Mouse (Mus musculus): ENCODE results near the gene Top3a.

Top3a gene

DNA sequence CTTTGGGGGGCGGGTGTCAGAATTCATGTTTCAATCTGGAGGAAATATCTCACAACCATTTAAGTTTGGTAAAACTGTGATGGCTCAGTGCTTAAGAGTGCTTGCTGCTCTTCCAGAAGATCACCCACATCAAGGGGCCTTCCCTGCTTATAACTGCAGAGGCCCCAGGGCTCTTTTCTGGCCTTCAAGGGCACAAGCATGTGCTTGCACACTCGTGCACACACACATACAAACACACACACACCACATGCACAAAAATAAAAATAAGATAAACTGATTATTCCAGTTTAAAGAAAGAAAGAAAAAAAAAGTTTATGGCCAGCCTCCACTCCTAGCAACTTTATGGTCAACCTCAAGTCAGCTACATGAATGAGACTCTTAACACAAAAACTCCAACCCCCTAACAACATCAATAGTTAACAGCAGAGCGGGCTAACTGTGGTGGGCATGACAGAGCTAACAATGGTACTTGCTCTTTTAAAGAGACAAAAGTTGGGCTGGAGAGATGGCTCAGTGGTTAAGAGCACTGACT, 2.9 kb downstream of the Top3a start:
- no peak for DNase-seq

- DNase-seq: no peak
Measured at GRCm38 (mm10) chr11:60772161-60772560, 5.0 kb downstream of the Top3a start.

DNA sequence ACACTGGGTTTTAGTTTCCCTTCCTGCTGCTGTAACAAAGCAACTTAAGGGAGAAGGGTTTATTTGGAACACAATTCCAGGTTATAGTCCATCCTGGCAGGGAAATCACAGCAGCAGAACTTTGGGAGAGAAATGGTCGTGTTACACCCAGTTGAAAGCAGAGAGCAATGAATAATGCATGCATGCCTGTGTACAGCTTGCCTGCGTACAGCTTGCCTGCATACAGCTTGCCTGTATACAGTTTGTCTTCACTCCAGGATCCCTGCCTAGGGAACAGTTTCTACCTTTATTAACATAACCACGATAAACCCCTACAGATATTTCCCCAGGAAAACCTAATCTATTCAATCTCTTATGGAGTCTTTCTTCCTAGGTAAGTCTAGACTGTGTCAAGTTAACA, 6.4 kb downstream of the Top3a start:
- DNase-seq: no peak

- no peak for DNase-seq
Measured at GRCm38 (mm10) chr11:60769322-60769721, 7.8 kb downstream of the Top3a start.

DNA sequence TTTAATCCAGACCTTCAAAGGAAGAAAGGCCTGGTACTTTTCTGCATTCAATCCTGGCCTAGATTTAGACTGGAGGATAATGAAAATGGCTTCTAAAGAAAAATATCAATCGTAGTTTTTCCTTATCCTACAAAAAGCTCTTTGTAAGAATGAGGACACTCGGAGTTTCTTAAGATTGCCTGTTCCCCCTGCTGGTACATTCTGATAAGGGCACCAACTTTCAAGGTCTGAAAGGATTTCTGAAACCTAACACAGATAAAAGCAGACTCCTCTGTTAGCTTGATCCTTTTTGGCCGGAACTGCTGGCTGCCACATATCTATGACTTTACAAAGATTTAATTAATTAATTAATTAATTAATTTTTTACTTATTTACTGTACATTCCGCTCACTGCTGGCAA, 10.2 kb downstream of the Top3a start:
- no peak for DNase-seq

DNA sequence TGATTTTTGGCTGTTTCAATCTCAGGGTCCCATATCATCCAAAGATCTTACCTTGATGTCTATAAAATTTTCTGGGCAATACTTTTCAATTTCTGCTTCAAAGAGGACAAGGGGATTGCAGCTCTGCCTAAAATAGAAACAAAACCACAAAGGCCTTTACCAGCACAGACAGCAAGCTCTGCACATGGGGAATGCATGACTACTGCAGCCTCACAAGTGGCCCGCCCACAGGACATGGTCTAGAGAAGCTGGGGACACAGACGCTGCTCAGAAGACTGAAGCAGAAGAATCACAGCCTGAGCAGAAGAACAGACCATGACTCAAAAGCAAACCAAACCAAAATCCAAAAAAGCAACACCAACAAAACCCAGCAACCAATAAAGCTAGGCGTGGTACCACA, 15.5 kb downstream of the Top3a start:
- DNase-seq: no peak

- no peak for DNase-seq
Measured at GRCm38 (mm10) chr11:60755570-60755969, 21.6 kb downstream of the Top3a start.

GRCm38 (mm10) chr11:60740321-60740720, 36.8 kb downstream of the Top3a start:
- no peak for DNase-seq

DNA sequence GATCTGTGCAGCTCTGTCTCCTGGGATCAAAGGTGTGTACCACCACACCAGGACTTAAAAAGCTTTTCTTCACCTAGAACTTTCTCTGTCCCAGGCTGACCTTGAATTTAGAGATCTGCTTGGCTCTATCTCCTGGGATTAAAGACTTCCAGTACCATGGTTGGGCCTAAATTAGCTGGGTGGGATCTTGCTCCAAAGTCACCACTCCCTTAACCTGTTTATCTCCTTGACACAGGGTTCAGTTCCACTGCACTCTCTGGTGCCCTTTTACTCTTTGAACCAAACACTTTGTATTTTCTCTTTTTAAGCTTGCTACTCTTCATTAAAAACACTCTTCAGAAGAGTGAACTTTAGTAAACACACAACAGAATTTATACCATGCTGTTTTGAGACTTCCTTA, 39.7 kb downstream of the Top3a start:
- DNase-seq: no peak

DNA sequence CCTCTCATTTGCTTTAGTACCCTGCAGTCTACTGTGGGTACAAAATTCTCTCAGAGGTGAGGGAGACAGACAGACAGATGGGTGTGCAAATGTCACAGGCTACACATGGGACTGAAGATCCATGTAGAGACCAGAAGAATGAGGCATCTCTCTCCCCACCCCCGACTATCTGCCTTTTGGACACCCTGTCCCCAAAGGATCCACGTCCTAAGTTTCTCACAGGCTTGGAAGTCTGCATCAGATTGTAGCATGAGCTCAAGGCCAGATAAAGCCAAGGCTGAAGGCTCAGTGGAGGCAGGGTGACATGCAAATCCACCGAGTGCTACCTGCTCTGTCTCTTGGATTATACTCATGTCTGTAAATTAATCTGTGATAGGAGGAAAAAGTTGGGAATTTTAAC, 40.7 kb downstream of the Top3a start:
- DNase-seq: no peak

DNA sequence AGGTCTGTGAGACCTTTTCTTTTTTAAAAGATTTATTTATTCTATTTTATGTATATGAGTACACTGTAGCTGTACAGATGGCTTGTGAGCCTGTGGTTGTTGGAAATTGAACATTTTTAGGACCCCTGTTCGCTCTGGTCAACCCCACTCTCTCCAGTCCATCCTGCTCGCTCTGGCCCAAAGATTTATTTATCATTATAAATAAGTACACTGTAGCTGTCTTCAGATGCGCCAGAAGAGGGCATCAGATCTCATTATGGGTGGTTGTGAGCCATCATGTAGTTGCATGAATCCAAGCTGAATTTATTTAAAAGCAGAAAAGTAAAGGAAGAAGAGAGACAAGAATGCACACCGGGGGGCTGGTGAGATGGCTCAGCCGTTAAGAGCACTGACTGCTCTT, 42.0 kb downstream of the Top3a start:
- no peak for DNase-seq

- no peak for DNase-seq
Measured at GRCm38 (mm10) chr11:60734206-60734605, 43.0 kb downstream of the Top3a start.

- no peak for DNase-seq
Measured at GRCm38 (mm10) chr11:60731251-60731650, 45.9 kb downstream of the Top3a start.

DNA sequence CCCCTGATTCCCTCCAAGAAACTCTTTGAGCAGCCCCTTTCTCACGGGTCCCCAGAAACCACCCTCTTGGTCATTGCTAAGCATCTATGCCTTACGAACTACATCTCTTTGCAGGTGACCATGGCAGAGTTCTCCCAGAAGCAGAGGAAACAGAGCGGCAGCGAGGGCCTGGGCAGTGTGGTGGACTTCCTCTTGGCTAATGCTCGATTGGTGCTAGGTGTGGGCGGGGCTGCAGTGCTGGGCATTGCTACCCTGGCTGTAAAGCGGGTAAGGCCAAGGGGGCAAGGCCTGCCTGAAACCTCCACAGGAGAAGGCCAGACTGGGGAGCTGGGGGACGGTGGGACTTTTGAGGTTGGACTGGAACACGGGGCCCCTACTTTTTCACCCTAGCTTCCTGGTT, 47.0 kb downstream of the Top3a start:
- DNase-seq: no peak

DNA sequence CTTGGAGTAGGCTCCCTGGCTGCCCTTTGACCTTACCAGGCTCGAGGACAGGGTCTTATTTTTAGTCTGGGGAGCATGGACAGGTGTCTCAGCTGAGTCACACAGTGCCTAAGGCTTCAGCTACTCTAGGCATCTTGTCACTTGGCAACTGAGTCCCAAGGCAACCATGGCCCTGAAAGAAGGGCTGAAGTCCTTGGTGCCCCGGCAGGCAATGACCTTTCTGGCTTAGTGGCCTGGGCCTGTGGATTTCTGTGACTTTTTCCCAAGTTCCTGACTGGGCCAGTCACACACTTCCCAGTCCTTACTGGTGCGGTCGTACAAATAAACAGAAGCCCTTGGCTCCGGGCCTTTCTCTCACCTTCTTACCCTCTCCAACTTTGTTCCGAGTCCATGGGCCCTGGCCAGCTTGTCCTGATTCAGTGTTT, 47.9 kb downstream of the Top3a start:
- DNase-seq: no peak

- DNase-seq: peak; percentile 86 to 93
Measured at GRCm38 (mm10) chr11:60728260-60728761, 48.9 kb downstream of the Top3a start, which contains the start of gene Mief2. Mief2 (plus strand) TSS chr11:60728398.

GRCm38 (mm10) chr11:60727392-60728140, 49.6 kb downstream of the Top3a start:
- peak in 1 of 2 experiments; percentile 23 for DNase-seq

DNA sequence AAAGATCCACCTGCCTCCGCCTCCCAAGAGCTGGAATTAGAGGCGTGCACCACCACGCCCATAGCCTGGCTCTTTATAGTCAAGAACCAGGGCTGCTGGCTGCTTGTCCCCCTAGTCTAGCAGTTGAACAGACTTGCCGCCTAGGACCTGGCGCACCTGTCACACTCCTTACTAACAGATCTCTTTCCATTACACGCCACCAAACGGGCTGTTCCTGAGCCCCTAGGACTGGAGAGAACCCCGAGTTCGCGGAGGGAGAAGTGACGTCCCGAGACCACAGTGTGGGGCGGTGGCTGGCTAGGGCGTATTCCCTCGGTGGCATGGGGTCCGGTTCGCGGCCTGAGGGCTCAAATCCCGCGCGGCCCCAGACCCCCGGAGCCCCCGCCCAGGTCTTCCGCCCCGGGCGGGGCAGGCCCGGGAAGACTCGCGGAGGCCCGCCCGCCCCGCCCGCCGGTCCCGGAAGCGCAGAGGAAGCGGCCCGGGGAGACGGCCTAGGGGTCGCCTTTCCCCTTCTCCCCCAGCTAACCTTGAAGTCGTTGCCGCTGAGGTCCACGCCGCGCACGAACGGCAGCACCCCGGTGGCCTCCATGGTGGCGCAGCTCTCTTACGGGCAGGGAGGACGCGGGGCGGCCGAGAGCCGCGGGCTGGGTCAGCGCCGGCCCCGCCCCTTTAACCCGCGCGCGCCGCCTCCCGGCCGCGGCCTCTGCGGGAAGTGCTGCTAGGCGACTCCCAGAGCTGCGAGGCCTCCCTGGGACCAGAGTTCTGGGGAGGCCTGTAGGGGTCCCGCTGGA, 50.4 kb downstream of the Top3a start, which contains the start of gene Flii:
Gene Flii, minus strand, starts transcription at position 663 of the 791 bp plus-strand sequence.
- DNase-seq: peak; percentile 59 to 61

DNA sequence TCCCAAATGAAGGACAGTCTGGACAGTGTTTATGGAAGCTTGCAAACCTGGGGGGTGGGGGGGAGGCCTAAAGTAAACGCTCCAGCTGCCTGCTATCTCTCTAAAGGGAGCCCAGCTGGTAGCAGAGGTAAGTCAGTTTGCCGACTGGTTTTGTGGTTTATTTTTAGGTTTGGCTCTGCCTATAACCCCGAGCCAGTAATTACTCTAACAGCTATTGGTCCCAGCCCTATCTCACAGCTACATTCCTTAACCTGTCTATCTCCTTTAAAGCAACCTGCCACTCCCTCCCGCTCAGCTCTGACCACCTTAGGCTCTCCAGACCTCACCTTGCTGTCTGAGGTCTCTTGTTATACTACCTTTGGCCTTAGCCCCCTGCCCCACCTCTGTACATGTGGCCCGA, 57.9 kb downstream of the Top3a start:
- DNase-seq: no peak

GRCm38 (mm10) chr11:60715833-60716232, 61.3 kb downstream of the Top3a start:
- no peak for DNase-seq

DNA sequence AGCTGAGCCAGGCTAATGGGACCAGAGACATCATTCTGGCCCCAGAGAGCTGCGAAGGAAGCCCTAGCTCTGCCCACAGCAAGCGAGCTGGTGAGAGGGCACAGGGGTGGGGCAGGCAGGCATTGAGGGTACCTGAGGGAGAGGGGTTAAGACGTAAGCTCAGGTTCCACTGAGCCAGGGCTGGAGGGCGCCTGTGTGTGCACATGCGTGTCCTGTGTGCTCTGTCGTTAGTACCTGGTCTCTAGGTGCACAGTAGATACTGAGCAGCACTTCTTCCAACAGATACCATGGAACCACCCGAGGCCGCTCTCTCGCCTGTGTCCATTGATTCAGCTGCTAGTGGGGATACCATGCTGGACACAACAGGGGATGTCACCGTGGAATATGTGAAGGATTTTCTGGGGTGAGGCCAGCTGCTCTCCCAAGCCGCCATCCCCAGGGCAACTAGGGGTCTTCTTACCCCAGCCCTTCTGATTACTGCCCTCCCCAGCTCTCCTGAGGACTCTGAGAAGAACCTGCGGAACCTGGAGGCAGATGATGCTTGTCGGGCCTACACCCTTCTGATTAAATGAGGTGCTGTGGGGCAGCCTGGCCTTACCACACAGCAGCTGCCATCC, 64.4 kb downstream of the Top3a start:
- no peak for DNase-seq

DNA sequence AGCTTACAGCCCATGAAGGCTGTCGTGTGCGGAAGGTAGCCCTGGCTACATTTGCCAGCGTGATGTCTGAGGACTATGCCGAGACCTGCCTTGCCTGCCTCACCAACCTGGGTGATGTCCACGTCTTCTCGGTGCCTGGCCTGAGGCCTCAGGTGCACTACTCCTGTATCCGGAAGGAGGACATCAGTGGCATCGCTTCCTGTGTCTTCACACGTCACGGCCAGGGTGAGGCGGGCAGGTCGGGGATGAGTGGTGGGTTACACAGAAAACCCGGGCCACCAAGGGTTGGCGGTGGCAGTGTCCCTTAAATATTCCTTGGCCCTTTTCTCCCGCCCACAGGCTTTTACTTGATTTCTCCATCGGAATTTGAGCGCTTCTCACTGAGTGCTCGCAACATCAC, 65.1 kb downstream of the Top3a start:
- DNase-seq: no peak

DNA sequence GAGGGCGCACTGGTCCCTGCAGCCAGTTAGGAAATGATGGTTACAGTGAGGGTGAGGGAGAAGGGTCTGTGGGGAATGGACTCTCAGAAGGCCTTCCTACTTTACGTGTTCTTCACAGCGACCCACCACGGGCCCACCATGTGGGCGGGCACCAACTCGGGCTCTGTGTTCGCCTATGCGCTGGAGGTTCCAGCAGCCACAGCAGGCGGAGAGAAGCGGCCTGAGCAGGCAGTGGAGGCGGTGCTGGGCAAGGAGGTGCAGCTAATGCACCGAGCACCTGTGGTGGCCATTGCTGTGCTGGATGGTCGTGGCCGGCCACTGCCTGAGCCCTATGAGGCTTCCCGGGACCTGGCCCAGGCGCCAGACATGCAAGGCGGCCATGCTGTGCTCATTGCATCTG, 65.9 kb downstream of the Top3a start:
- DNase-seq: no peak
